Mouse (Mus musculus): ENCODE data around the gene Paqr5.

GRCm38 (mm10) chr9:62023879-62024278 lies 2.8 kb downstream of the Paqr5 start:
- TF ChIP-seq POLR2A (IDR thresholded peaks at IDR 0.05; ENCODE audit: borderline replicate concordance, control insufficient read depth, low read depth, low read length) (no peak), CTCF (IDR thresholded peaks at IDR 0.05; ENCODE audit: control insufficient read depth, insufficient read depth, low read length) (no peak)
